Mouse (Mus musculus) spleen, adult 2 months (tissue): ENCODE measurements around the gene Ppp1r9b.

ENCODE experiments used
- CTCF ChIP-seq: fragments of 200-500 bp; IDR thresholded peaks from 2 replicates; pipeline ENCODE4 v1.5.1; 2011; ENCODE audit warnings: mild to moderate bottlenecking, inconsistent platforms; ENCODE audit not compliant: insufficient read depth, insufficient read length, insufficient replicate concordance; ENCODE audit errors: extremely low read depth
- POLR2A ChIP-seq: fragments of 200-500 bp; IDR thresholded peaks from 2 replicates; pipeline ENCODE4 v1.6.1; 2011; ENCODE audit warnings: low read depth, low read length, inconsistent platforms

GRCm38 (mm10) chr11:95004136-95004936, 13.5 kb downstream of the Ppp1r9b start:
- TF ChIP-seq CTCF (no peak), POLR2A (no peak)
